Mouse (Mus musculus) C2C12 (cell line): ENCODE data around the gene Cib1.

ENCODE experiments used
- CEBPB ChIP-seq: IDR thresholded peaks from one replicate; pipeline ENCODE4 v1.6.1; 2011; ENCODE audit warnings: low read depth, mild to moderate bottlenecking, control low read depth, moderate library complexity
- CTCF ChIP-seq: IDR thresholded peaks from one replicate; pipeline ENCODE4 v1.5.1; 2011; ENCODE audit not compliant: control insufficient read depth, insufficient read depth, insufficient read length
- USF1 ChIP-seq: IDR thresholded peaks from one replicate; pipeline ENCODE4 v1.6.1; 2011; ENCODE audit warnings: low read depth, mild to moderate bottlenecking, control low read depth, moderate library complexity

- no peak for TF ChIP-seq CTCF
- no peak for TF ChIP-seq CEBPB
- TF ChIP-seq USF1: no peak
Observed at GRCm38 (mm10) chr7:80183466-80183865, 49.1 kb downstream of the Cib1 start.
